Mouse (Mus musculus): ENCODE results near the gene Pcnt.

DNA sequence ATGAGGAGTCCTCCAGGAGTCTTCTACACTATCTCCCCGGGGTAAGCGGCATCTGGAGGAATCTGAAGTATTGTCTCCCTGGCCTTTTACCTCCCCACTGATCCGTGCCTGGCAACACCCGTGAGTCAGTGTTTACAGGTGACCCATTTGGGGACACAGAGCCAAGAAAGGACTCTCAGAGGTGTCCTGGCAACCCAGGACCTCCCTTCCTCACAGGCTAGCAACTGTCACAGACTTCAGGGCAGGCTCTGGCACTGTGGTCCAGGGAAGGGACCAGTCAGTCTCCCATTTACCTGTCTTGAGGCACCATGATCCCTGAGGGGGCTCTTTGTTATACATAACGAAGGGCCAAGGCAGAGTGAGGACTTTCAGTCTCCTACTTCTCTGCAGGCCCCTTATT, 6.3 kb upstream of the Pcnt start, which contains the start of gene 2610028H24Rik:
- TF ChIP-seq CTCF (IDR thresholded peaks at IDR 0.05; ENCODE audit: low read depth, low read length) (no peak), POLR2A (IDR thresholded peaks at IDR 0.05; ENCODE audit: borderline replicate concordance, low read depth, low read length) (no peak)
